In genomic region chr14:19794881-19795280, GRCm38 (mm10) we compare ENCODE assay signal across 14 mouse cellular contexts. TPM values are rescaled to one million over a fixed set of nuclear protein-coding genes. Genes with fewer than 3 reads are reported as not detected.
"Had no signal": no experiment of that assay in that cellular context is flagged by ENCODE, and none has a peak within 500 bp of the region (broad histone marks: within the 10 kb centered on the region; RNA-seq: fewer than 3 reads in every experiment).

No protein-coding gene starts in this region.

- ATAC-seq: liver, postnatal 0 days; midbrain, embryonic 15.5 days had no signal

- H3K9ac ChIP-seq: liver, embryonic 13.5 days; liver, postnatal 0 days; lung, embryonic 15.5 days; midbrain, embryonic 15.5 days; neural tube, embryonic 12.5 days had no signal

- H3K4me1 ChIP-seq: lung, embryonic 15.5 days; midbrain, embryonic 15.5 days; neural tube, embryonic 12.5 days had no signal

- H3K27me3 ChIP-seq: liver, embryonic 13.5 days; lung, embryonic 15.5 days; midbrain, embryonic 15.5 days; neural tube, embryonic 12.5 days had no signal

- H3K36me3 ChIP-seq: midbrain, embryonic 15.5 days; neural tube, embryonic 12.5 days had no signal

- H3K4me3 ChIP-seq: left cerebral cortex, adult 2 months; liver, embryonic 13.5 days; lung, embryonic 15.5 days; megakaryocyte, embryonic 14.5 days; midbrain, embryonic 15.5 days; neural tube, embryonic 12.5 days had no signal

- H3K9me3 ChIP-seq: liver, embryonic 13.5 days; lung, embryonic 15.5 days; megakaryocyte, embryonic 14.5 days; midbrain, embryonic 15.5 days; neural tube, embryonic 12.5 days had no signal

- H3K4me2 ChIP-seq: liver, embryonic 13.5 days; lung, embryonic 15.5 days; midbrain, embryonic 11.5 days; midbrain, embryonic 15.5 days; neural tube, embryonic 12.5 days had no signal

- H3K27ac ChIP-seq: left cerebral cortex, adult 2 months; liver, embryonic 13.5 days; lung, embryonic 15.5 days; macrophage; midbrain, embryonic 15.5 days; neural tube, embryonic 12.5 days; stomach, postnatal 0 days had no signal

- DNase-seq: liver; liver, embryonic 13.5 days; liver, postnatal 0 days; lung, postnatal 14 days; thymus, postnatal 4 days had no signal

RNA-seq across cellular contexts. Expression of gene Nid2, which starts 43.8 kb away (rescaled TPM):
- total RNA-seq: neutrophil, adult 5-6 weeks had no signal
